Mouse (Mus musculus): ENCODE measurements around the gene Spindoc. TPM values are rescaled to one million over a fixed set of nuclear protein-coding genes. Genes with fewer than 3 reads are reported as not detected.

Spindoc gene
- polyA plus RNA-seq, 1 experiment from 2014 or later: 19.2 TPM

DNA sequence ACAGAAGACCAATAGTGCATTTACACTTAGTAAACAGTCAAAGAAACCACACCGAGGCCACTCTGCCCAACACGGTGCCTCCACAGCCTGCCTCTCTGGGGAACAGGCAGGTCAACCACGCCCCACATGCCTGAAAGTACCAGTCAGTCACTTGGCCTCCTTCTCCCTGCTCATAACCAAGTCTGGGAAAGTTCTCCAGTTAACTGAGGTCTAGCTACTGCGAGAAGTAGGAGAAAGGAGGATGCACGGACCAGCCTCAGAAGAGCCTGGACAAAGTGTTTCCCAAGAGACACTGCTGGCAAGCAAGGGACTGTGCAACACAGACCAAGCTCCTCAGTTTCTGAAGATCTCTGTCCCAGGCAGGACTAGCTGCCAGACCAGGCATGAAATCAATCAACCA is 43.8 kb downstream of the Spindoc start:
- peak overlapping the region; percentile 87 for H3K4me2 ChIP-seq (ENCODE audit: low read length)
- no peak for TF ChIP-seq CTCF (IDR thresholded peaks at IDR 0.05; ENCODE audit: low read depth)
- H3K27me3 ChIP-seq (ENCODE audit: insufficient read depth, low read length): no peaks in the 10 kb centered on the region
- 34% methylated on average over 5 of the region's 5 CpGs for WGBS
- H3K9me3 ChIP-seq (replicated peaks; ENCODE audit: low read length): no peaks in the 10 kb centered on the region
- H3K27ac ChIP-seq: 0 out of 2 replicates have a peak overlapping the region, but pooled peaks have one; percentile 15
- no peak overlapping the region for H3K4me3 ChIP-seq (replicated peaks; ENCODE audit: low read depth, low read length)
- H3K4me1 ChIP-seq (replicated peaks; ENCODE audit: insufficient read depth, low read length): peaks cover 26% of the 10 kb centered on the region
- ATAC-seq (replicated peaks; ENCODE audit: low FRiP score, low read depth) (no peak), DNase-seq (ENCODE audit: low spot score) (peak; percentile 15)
- peak overlapping the region; percentile 88; the same call in 1 of the 2 replicates for H3K9ac ChIP-seq (ENCODE audit: low read depth, low read length)
- H3K36me3 ChIP-seq (ENCODE audit: insufficient read depth, low read length): no peaks in the 10 kb centered on the region

DNA sequence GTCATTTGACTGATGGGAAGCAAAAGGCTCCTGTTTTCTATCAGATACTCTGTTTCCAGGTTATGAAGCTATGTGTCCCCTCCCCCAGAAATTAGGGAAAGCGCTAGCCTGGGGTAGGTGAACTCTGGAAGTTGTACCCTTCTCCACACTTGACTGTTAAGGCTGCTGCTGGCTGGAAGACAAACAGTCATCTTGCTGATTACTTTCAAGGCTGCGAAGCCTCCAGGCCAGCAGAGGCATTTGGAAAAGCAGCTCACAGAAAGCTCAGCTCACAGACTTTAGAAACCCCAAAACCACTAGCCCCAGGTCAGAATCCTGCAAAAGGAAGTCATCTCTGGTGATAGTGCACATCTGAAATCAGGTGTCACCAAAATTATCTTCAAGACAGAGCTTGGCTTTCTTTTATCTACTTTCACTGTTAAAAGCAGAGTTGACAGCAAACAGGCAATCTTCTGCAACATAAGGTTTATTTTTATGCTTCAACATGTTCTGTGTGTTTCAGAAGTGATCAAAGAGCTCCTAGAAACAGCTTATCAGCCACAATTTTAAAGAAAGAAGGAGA is 44.9 kb downstream of the Spindoc start:
- DNase-seq (ENCODE audit: low spot score): no peak
- Histone ChIP-seq H3K27me3 (ENCODE audit: insufficient read depth, low read length) (no peaks in the 10 kb centered on the region), H3K36me3 (ENCODE audit: insufficient read depth, low read length) (no peaks in the 10 kb centered on the region), H3K27ac (no peak overlapping the region), H3K4me1 (replicated peaks; ENCODE audit: insufficient read depth, low read length) (peaks cover 26% of the 10 kb centered on the region), H3K9ac (ENCODE audit: low read depth, low read length) (no peak overlapping the region), H3K4me2 (ENCODE audit: low read length) (no peak overlapping the region), H3K9me3 (replicated peaks; ENCODE audit: low read length) (no peaks in the 10 kb centered on the region), H3K4me3 (replicated peaks; ENCODE audit: low read depth, low read length) (no peak overlapping the region)
- no peak for ATAC-seq (replicated peaks; ENCODE audit: low FRiP score, low read depth)
- no peak for TF ChIP-seq CTCF (IDR thresholded peaks at IDR 0.05; ENCODE audit: low read depth)
- WGBS: 86% methylated on average over 2 of the region's 2 CpGs

DNA sequence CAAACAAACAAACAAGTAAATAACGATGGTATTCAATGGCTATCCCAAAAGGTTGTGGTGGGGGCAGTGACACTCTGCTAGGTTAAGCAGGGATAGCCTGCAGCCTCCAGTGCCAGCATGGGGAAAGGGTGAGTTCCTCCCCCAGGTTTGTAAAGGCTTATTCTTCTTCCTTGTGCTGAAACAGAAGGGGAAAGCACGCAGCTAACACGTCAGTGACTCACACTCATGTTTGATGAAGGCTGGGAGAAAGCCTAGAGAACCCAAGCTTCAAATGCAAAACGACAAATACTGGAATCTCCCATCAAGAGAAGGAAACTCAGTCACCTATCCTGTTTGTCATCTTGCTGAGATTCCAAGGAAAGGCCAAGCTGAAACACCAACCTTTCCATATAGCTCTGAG is 47.1 kb downstream of the Spindoc start:
- DNase-seq (ENCODE audit: low spot score): no peak
- no peak overlapping the region for H3K9ac ChIP-seq (ENCODE audit: low read depth, low read length)
- H3K4me1 ChIP-seq (replicated peaks; ENCODE audit: insufficient read depth, low read length): peaks cover 26% of the 10 kb centered on the region
- WGBS: 74% methylated on average over 4 of the region's 4 CpGs
- H3K27ac ChIP-seq: no peak overlapping the region
- H3K9me3 ChIP-seq (replicated peaks; ENCODE audit: low read length): no peaks in the 10 kb centered on the region
- no peak for TF ChIP-seq CTCF (IDR thresholded peaks at IDR 0.05; ENCODE audit: low read depth)
- H3K4me2 ChIP-seq (ENCODE audit: low read length): no peak overlapping the region
- no peaks in the 10 kb centered on the region for H3K36me3 ChIP-seq (ENCODE audit: insufficient read depth, low read length)
- no peak overlapping the region for H3K4me3 ChIP-seq (replicated peaks; ENCODE audit: low read depth, low read length)
- ATAC-seq (replicated peaks; ENCODE audit: low FRiP score, low read depth): no peak
- no peaks in the 10 kb centered on the region for H3K27me3 ChIP-seq (ENCODE audit: insufficient read depth, low read length)

- TF ChIP-seq CTCF (IDR thresholded peaks at IDR 0.05; ENCODE audit: low read depth): no peak
- WGBS: 46% methylated on average over 2 of the region's 2 CpGs
- Histone ChIP-seq H3K4me3 (replicated peaks; ENCODE audit: low read depth, low read length) (no peak overlapping the region), H3K27ac (peak overlapping the region; percentile 79), H3K36me3 (ENCODE audit: insufficient read depth, low read length) (no peaks in the 10 kb centered on the region), H3K9ac (ENCODE audit: low read depth, low read length) (no peak overlapping the region), H3K4me1 (replicated peaks; ENCODE audit: insufficient read depth, low read length) (peaks cover 13% of the 10 kb centered on the region), H3K27me3 (ENCODE audit: insufficient read depth, low read length) (no peaks in the 10 kb centered on the region), H3K9me3 (replicated peaks; ENCODE audit: low read length) (no peaks in the 10 kb centered on the region), H3K4me2 (ENCODE audit: low read length) (no peak overlapping the region)
- no peak for DNase-seq (ENCODE audit: low spot score)
- peak; percentile 81; the same call in 1 of the 2 replicates for ATAC-seq (replicated peaks; ENCODE audit: low FRiP score, low read depth)
Measured at GRCm38 (mm10) chr19:7334049-7334448, 48.7 kb downstream of the Spindoc start.

GRCm38 (mm10) chr19:7321391-7321790 is 61.4 kb downstream of the Spindoc start:
- TF ChIP-seq CTCF (IDR thresholded peaks at IDR 0.05; ENCODE audit: low read depth): no peak
- Histone ChIP-seq H3K4me3 (replicated peaks; ENCODE audit: low read depth, low read length) (no peak overlapping the region), H3K27ac (0 out of 2 replicates have a peak overlapping the region, but pooled peaks have one; percentile 31), H3K4me1 (replicated peaks; ENCODE audit: insufficient read depth, low read length) (no peaks in the 10 kb centered on the region), H3K4me2 (ENCODE audit: low read length) (no peak overlapping the region), H3K36me3 (ENCODE audit: insufficient read depth, low read length) (no peaks in the 10 kb centered on the region), H3K9me3 (replicated peaks; ENCODE audit: low read length) (no peaks in the 10 kb centered on the region), H3K27me3 (ENCODE audit: insufficient read depth, low read length) (no peaks in the 10 kb centered on the region), H3K9ac (ENCODE audit: low read depth, low read length) (no peak overlapping the region)
- 70% methylated on average over 3 of the region's 3 CpGs for WGBS
- ATAC-seq (replicated peaks; ENCODE audit: low FRiP score, low read depth): no peak
- DNase-seq (ENCODE audit: low spot score): no peak

DNA sequence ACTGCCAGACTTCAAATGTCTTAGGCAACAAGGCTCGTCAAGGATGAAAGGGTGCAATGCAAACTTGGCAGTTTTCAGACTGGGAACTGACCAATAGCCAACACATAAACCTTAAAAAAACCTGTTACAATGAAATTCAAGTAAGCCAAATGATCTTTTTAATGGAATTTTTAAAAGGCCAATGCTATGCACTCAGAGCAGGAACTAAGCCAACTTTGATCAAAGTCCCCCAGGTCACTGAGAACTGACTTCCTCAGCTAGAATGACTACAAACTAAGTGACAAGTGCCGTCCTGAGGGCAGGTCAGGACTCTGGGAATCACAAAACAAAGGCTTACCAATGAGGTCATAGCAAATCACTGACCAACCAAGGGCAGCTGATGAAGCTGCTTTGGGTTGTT is 62.6 kb downstream of the Spindoc start:
- ATAC-seq (replicated peaks; ENCODE audit: low FRiP score, low read depth): no peak; the same call in 1 of the 2 replicates
- Histone ChIP-seq H3K4me3 (replicated peaks; ENCODE audit: low read depth, low read length) (no peak overlapping the region), H3K9me3 (replicated peaks; ENCODE audit: low read length) (no peaks in the 10 kb centered on the region), H3K27me3 (ENCODE audit: insufficient read depth, low read length) (no peaks in the 10 kb centered on the region), H3K9ac (ENCODE audit: low read depth, low read length) (no peak overlapping the region), H3K4me1 (replicated peaks; ENCODE audit: insufficient read depth, low read length) (peaks cover 1% of the 10 kb centered on the region; the same call in 1 of the 2 replicates), H3K4me2 (ENCODE audit: low read length) (no peak overlapping the region), H3K36me3 (ENCODE audit: insufficient read depth, low read length) (no peaks in the 10 kb centered on the region), H3K27ac (peak overlapping the region; percentile 57)
- TF ChIP-seq CTCF (IDR thresholded peaks at IDR 0.05; ENCODE audit: low read depth): no peak
- WGBS: 16% methylated on average over 2 of the region's 2 CpGs
- no peak for DNase-seq (ENCODE audit: low spot score)

GRCm38 (mm10) chr19:7317716-7318115 is 65.1 kb downstream of the Spindoc start:
- ATAC-seq (replicated peaks; ENCODE audit: low FRiP score, low read depth) (no peak), DNase-seq (ENCODE audit: low spot score) (no peak)
- H3K4me3 ChIP-seq (replicated peaks; ENCODE audit: low read depth, low read length): no peak overlapping the region
- H3K27ac ChIP-seq: no peak overlapping the region
- H3K36me3 ChIP-seq (ENCODE audit: insufficient read depth, low read length): no peaks in the 10 kb centered on the region
- 74% methylated on average over 4 of the region's 4 CpGs for WGBS
- no peaks in the 10 kb centered on the region for H3K27me3 ChIP-seq (ENCODE audit: insufficient read depth, low read length)
- no peak overlapping the region for H3K9ac ChIP-seq (ENCODE audit: low read depth, low read length)
- no peaks in the 10 kb centered on the region for H3K9me3 ChIP-seq (replicated peaks; ENCODE audit: low read length)
- no peak for TF ChIP-seq CTCF (IDR thresholded peaks at IDR 0.05; ENCODE audit: low read depth)
- peaks cover 14% of the 10 kb centered on the region for H3K4me1 ChIP-seq (replicated peaks; ENCODE audit: insufficient read depth, low read length)
- H3K4me2 ChIP-seq (ENCODE audit: low read length): no peak overlapping the region
